In the genomic region with DNA sequence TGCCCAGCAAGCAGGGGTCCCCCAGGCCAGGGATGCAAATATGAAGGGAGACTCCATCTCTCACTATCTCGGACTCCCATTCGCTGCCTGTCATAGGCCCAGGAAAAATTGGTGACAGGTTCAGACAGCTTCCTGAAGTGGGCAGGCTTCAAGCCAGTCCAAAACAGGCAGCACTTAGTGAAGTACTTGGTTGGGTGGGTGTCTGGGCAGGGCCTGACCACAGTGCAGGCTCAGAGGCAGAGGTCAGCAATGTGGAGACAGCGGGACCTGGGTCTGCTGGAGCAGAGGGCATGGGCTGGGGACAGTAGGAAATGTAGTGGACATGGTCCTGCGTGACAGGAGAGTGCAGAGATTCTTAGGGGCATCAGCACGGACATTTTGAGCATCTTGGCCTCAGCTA, we compare ENCODE assay signal across 8 mouse cellular contexts. TPM values are rescaled to one million over a fixed set of nuclear protein-coding genes. Genes with fewer than 3 reads are reported as not detected.
DNase-seq lines count a peak whose midpoint lies in the region; ATAC-seq and TF ChIP-seq lines count a peak whose summit lies in the region.

No protein-coding gene starts in this region.

- H3K9me3 ChIP-seq in forebrain, embryonic 11.5 days (ENCODE audit: control insufficient read depth, low read length), result no peaks in the 10 kb centered on the region
- no peaks in the 10 kb centered on the region for H3K9me3 ChIP-seq in limb, embryonic 13.5 days

- H3K27me3 ChIP-seq in kidney, adult 2 months (replicated peaks; ENCODE audit: control insufficient read depth, insufficient read depth, low read length), result no peaks in the 10 kb centered on the region
- H3K27me3 ChIP-seq in forebrain, embryonic 11.5 days (ENCODE audit: control insufficient read depth, insufficient read depth, low read length), result 0 out of 2 replicates have a peak, but pooled peaks cover 2% of the 10 kb centered on the region
- no peaks in the 10 kb centered on the region for H3K27me3 ChIP-seq in limb, embryonic 13.5 days
- no peaks in the 10 kb centered on the region for H3K27me3 ChIP-seq in myocyte (ENCODE audit: control insufficient read depth, insufficient read depth, insufficient read length)

- H3K4me3 ChIP-seq in kidney, adult 2 months (ENCODE audit: insufficient read depth, low read depth, low read length), result peak overlapping the region; percentile 88
- peak overlapping the region; percentile 9; the same call in 1 of the 2 replicates for H3K4me3 ChIP-seq in forebrain, embryonic 11.5 days (ENCODE audit: low read depth, low read length)
- H3K4me3 ChIP-seq in limb, embryonic 13.5 days, result peak overlapping the region; percentile 72
- H3K4me3 ChIP-seq in myocyte, result peak overlapping the region; percentile 94

- peak overlapping the region; percentile 99 for H3K4me2 ChIP-seq in forebrain, embryonic 11.5 days (ENCODE audit: low read depth, low read length, severe bottlenecking)
- H3K4me2 ChIP-seq in limb, embryonic 13.5 days (replicated peaks), result peak overlapping the region; percentile 99
- H3K4me2 ChIP-seq in myocyte (ENCODE audit: low read depth), result peak overlapping the region; percentile 95

- H3K27ac ChIP-seq in kidney, adult 2 months (ENCODE audit: insufficient read depth, low read depth, low read length), result peak overlapping the region; percentile 81
- no peak overlapping the region for H3K27ac ChIP-seq in forebrain, embryonic 11.5 days (ENCODE audit: low read depth, low read length)
- peak overlapping the region; percentile 95; the same call in 1 of the 2 replicates for H3K27ac ChIP-seq in limb, embryonic 13.5 days

- TF ChIP-seq CTCF in kidney, adult 2 months (conservative IDR thresholded peaks at IDR 0.05; ENCODE audit: insufficient read depth, insufficient read length, low read depth, low read length), result no peak

- peaks cover 14% of the 10 kb centered on the region for H3K4me1 ChIP-seq in kidney, adult 2 months (ENCODE audit: control insufficient read depth, insufficient read depth, low read length)
- H3K4me1 ChIP-seq in forebrain, embryonic 11.5 days (replicated peaks; ENCODE audit: control insufficient read depth, insufficient read depth, low read length), result peaks cover 39% of the 10 kb centered on the region
- peaks cover 60% of the 10 kb centered on the region for H3K4me1 ChIP-seq in limb, embryonic 13.5 days

- DNase-seq in kidney, adult 2 months, result no peak
- no peak for DNase-seq in kidney, adult 11 months
- no peak for DNase-seq in forebrain, embryonic 11.5 days (ENCODE audit: low spot score)
- no peak for DNase-seq in right cerebral cortex, postnatal 4 days
- DNase-seq in B cell, adult 2 months, result no peak
- DNase-seq in spleen, postnatal 14 days (ENCODE audit: low spot score in 2 of 2), result no peak

- peaks cover 52% of the 10 kb centered on the region for H3K79me2 ChIP-seq in myocyte (ENCODE audit: control insufficient read depth, insufficient read depth)

- ATAC-seq in forebrain, embryonic 11.5 days (replicated peaks; ENCODE audit: low FRiP score), result no peak
- ATAC-seq in limb, embryonic 13.5 days (ENCODE audit: low FRiP score, low read depth), result no peak

- H3K9ac ChIP-seq in forebrain, embryonic 11.5 days (ENCODE audit: low read length), result peak overlapping the region; percentile 43
- peak overlapping the region; percentile 95 for H3K9ac ChIP-seq in limb, embryonic 13.5 days

- no peak for TF ChIP-seq POLR2A in kidney, adult 2 months (IDR thresholded peaks at IDR 0.05; ENCODE audit: low read depth, low read length)
- TF ChIP-seq POLR2A in myocyte (IDR thresholded peaks at IDR 0.05; ENCODE audit: insufficient read length, low read depth), result no peak

- WGBS in kidney, adult 2 months, result 39% methylated on average over 5 of the region's 5 CpGs
- WGBS in forebrain, embryonic 11.5 days, result 82% methylated on average over 5 of the region's 5 CpGs
- 89% methylated on average over 5 of the region's 5 CpGs for WGBS in limb, embryonic 13.5 days

- peaks cover under 1% of the 10 kb centered on the region; the same call in 1 of the 2 replicates for H3K36me3 ChIP-seq in kidney, adult 2 months (ENCODE audit: control insufficient read depth, insufficient read depth, low read length)
- H3K36me3 ChIP-seq in forebrain, embryonic 11.5 days (ENCODE audit: control insufficient read depth, insufficient read depth, low read length), result no peaks in the 10 kb centered on the region; the same call in 1 of the 2 replicates
- peaks cover 58% of the 10 kb centered on the region for H3K36me3 ChIP-seq in limb, embryonic 13.5 days
- peaks cover 3% of the 10 kb centered on the region for H3K36me3 ChIP-seq in myocyte (ENCODE audit: control insufficient read depth, insufficient read depth)

- no peak overlapping the region for H3ac ChIP-seq in myocyte (ENCODE audit: control insufficient read depth, insufficient read length)

TF ChIP-seq in myocyte, 11 proteins besides CTCF, POLR2A, EP300 and RAD21:
- no peak for TF ChIP-seq POLR2AphosphoS2 (IDR thresholded peaks at IDR 0.05; ENCODE audit: insufficient read length, low read depth)
- TF ChIP-seq SRF (IDR thresholded peaks at IDR 0.05; ENCODE audit: control insufficient read depth, insufficient read length, low read depth), result no peak
- no peak for TF ChIP-seq USF1 (IDR thresholded peaks at IDR 0.05; ENCODE audit: low read depth)
- no peak for TF ChIP-seq MYOD1 (IDR thresholded peaks at IDR 0.05; ENCODE audit: control insufficient read depth in 1 of 3, insufficient read length in 2 of 3, low read depth in 2 of 3)
- TF ChIP-seq CEBPB (IDR thresholded peaks at IDR 0.05; ENCODE audit: insufficient read depth, poor library complexity, severe bottlenecking), result no peak
- no peak for TF ChIP-seq REST (IDR thresholded peaks at IDR 0.05; ENCODE audit: insufficient read depth, insufficient read length)

RNA-seq across cellular contexts. Expression of a gene that starts 2.9 kb away (rescaled TPM):
- 88.8 and 108 TPM in 2 replicates for polyA plus RNA-seq in kidney, adult 2 months (2012; rRNA removed)
- polyA plus RNA-seq in forebrain, embryonic 11.5 days (2014; fragmentation: Nextera tagmentation; extraction: Ambion mirVana), result 34.1 and 37.7 TPM in 2 replicates
- 25.4 and 28.7 TPM in 2 replicates for polyA plus RNA-seq in limb, embryonic 13.5 days (2015; fragmentation: Nextera tagmentation; extraction: Ambion mirVana)
- polyA plus RNA-seq in myocyte (2012; fragmentation: generic; extraction: Trizol), result 34.9 TPM

RNA-seq across cellular contexts. Expression of a gene that starts 3.1 kb away (rescaled TPM):
- polyA plus RNA-seq in kidney, adult 2 months (2012; rRNA removed), result 72.2 and 83.9 TPM in 2 replicates
- polyA plus RNA-seq in forebrain, embryonic 11.5 days (2014; fragmentation: Nextera tagmentation; extraction: Ambion mirVana), result 20.4 and 21.7 TPM in 2 replicates
- 18.2 and 18.5 TPM in 2 replicates for polyA plus RNA-seq in limb, embryonic 13.5 days (2015; fragmentation: Nextera tagmentation; extraction: Ambion mirVana)
- polyA plus RNA-seq in myocyte (2012; fragmentation: generic; extraction: Trizol), result 19.0 TPM

RNA-seq across cellular contexts. Expression of a gene that starts 12.6 kb away (rescaled TPM):
- 0.08 and 0.13 TPM in 2 replicates for polyA plus RNA-seq in kidney, adult 2 months (2012; rRNA removed)
- polyA plus RNA-seq in forebrain, embryonic 11.5 days (2014; fragmentation: Nextera tagmentation; extraction: Ambion mirVana), result not detected in 2 replicates
- polyA plus RNA-seq in limb, embryonic 13.5 days (2015; fragmentation: Nextera tagmentation; extraction: Ambion mirVana), result 0.51 and 0.75 TPM in 2 replicates
- polyA plus RNA-seq in myocyte (2012; fragmentation: generic; extraction: Trizol), result 0.12 TPM

RNA-seq across cellular contexts. Expression of a gene that starts 28.1 kb away (rescaled TPM):
- 35.4 and 36.9 TPM in 2 replicates for polyA plus RNA-seq in kidney, adult 2 months (2012; rRNA removed)
- polyA plus RNA-seq in forebrain, embryonic 11.5 days (2014; fragmentation: Nextera tagmentation; extraction: Ambion mirVana), result 18.4 and 19.9 TPM in 2 replicates
- 25.2 and 27.8 TPM in 2 replicates for polyA plus RNA-seq in limb, embryonic 13.5 days (2015; fragmentation: Nextera tagmentation; extraction: Ambion mirVana)
- polyA plus RNA-seq in myocyte (2012; fragmentation: generic; extraction: Trizol), result 14.4 TPM

RNA-seq across cellular contexts. Expression of a gene that starts 34.5 kb away (rescaled TPM):
- polyA plus RNA-seq in kidney, adult 2 months (2012; rRNA removed), result 19.3 and 20.1 TPM in 2 replicates
- polyA plus RNA-seq in forebrain, embryonic 11.5 days (2014; fragmentation: Nextera tagmentation; extraction: Ambion mirVana), result 6.8 and 7.4 TPM in 2 replicates
- 20.4 and 21.2 TPM in 2 replicates for polyA plus RNA-seq in limb, embryonic 13.5 days (2015; fragmentation: Nextera tagmentation; extraction: Ambion mirVana)
- 97.4 TPM for polyA plus RNA-seq in myocyte (2012; fragmentation: generic; extraction: Trizol)

Comparison
In these comparisons a context has a peak if more than half of its experiments do, and no peak if none do; other contexts are left out.
1. H3K4me3 ChIP-seq: peak in every context shown above with its lines; median percentile 94 in myocyte; 88 in kidney, adult 2 months; 72 in limb, embryonic 13.5 days; 9 in forebrain, embryonic 11.5 days.